Mouse (Mus musculus) stomach, embryonic 16.5 days (tissue): Measurements from ENCODE around the gene Use1. TPM values are rescaled to one million over a fixed set of nuclear protein-coding genes. Genes with fewer than 3 reads are reported as not detected.
"Not testable (repeated sequence)": the region's sequence is repeated elsewhere in the genome, so short reads cannot be mapped to it uniquely, and the experiment has no call there.

Experiments used
- ATAC-seq: fragments of 200-750 bp; cut with Nextera tagmentation; 2 replicates; pipeline ENCODE4 v1.8.0; 2017; ENCODE audit warnings: moderate number of reproducible peaks, moderate TSS enrichment; ENCODE audit not compliant: insufficient read depth, low FRiP score
- H3K27ac ChIP-seq: fragments of 300-500 bp; sonication (generic); 2 replicates; pipeline ENCODE4 v1.5.1; 2014; ENCODE audit warnings: low read length
- H3K27me3 ChIP-seq: fragments of 300-500 bp; sonication (generic); 2 replicates; pipeline ENCODE4 v1.6.1; 2014; ENCODE audit warnings: low read length, control low read depth, mixed read lengths; ENCODE audit not compliant: control insufficient read depth, insufficient read depth
- H3K36me3 ChIP-seq: fragments of 300-500 bp; sonication (generic); 2 replicates; pipeline ENCODE4 v1.6.1; 2014; ENCODE audit warnings: low read length; ENCODE audit not compliant: control insufficient read depth, insufficient read depth
- H3K4me1 ChIP-seq: fragments of 300-500 bp; sonication (generic); 2 replicates; pipeline ENCODE4 v1.6.1; 2014; ENCODE audit warnings: low read length, control low read depth, mixed read lengths; ENCODE audit not compliant: control insufficient read depth, insufficient read depth
- H3K4me2 ChIP-seq: fragments of 300-500 bp; sonication (generic); 2 replicates; pipeline ENCODE4 v1.6.1; 2014; ENCODE audit warnings: low read depth, low read length, mixed read lengths
- H3K4me3 ChIP-seq: fragments of 300-500 bp; sonication (generic); replicated peaks from 2 replicates; pipeline ENCODE4 v1.5.1; 2014; ENCODE audit warnings: mild to moderate bottlenecking, low read length
- H3K9ac ChIP-seq: fragments of 300-500 bp; sonication (generic); 2 replicates; pipeline ENCODE4 v1.6.1; 2014; ENCODE audit warnings: low read length
- H3K9me3 ChIP-seq: fragments of 300-500 bp; sonication (generic); replicated peaks from 2 replicates; pipeline ENCODE4 v1.6.1; 2016; ENCODE audit warnings: low read length, control low read depth; ENCODE audit not compliant: control insufficient read depth
- WGBS: fragments of 180-500 bp; shearing (Covaris S2); extraction: QIAGEN DNeasy Blood & Tissue Kit; methylation state at CpG from one replicate; pipeline ENCODE4 v1.1.7; 2014; 5-methylcytosine and 5-hydroxymethylcytosine counted together
- polyA plus RNA-seq: library from polyadenylated mRNA; unstranded; fragments of >200 nt; fragmentation: Nextera tagmentation; extraction: Ambion mirVana; gene quantifications from 2 replicates; pipeline ENCODE4 v1.2.1, GENCODE M21; 2015

The Use1 gene
- 90.2 and 91.5 TPM in 2 replicates for polyA plus RNA-seq

DNA sequence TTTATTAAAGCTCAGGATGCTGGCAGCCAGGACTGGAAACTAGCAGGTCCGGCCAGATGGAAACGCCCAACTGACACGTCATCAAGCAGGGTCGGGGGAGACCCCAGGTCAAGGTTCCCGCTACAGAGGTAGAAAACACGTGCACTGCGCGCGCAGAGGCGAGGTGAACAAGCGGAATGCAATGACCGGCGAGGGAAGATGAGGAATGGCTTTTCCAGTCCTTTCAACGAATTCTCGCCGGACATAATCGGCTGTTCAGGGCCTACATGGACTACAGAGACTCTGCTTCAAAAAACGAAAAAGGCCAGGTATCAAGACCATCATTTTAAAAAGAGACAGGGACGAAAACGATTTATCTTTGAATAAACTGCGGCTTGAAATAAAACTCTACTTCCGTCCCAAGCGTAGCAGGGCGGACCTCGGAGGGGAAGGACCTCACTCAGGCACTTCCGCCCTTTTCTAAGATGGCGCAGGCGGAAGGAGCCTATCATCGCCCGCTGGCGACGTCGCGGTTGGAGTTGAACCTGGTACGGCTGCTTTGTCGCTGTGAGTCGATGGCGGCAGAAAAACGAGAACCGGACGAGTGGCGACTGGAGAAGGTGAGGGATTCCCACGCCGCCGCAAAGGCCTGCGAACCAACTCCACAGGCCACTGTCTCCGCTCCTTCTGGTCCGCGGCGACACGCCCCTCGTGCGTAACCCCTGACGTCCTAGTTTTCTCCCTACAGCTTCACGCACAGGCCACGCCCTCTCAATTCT is at the start of gene Use1:
TSS of gene Use1 (plus strand) at position 78 of the 758 bp plus-strand sequence.
- H3K27ac ChIP-seq, result peak within 1 kb of the TSS; percentile 92
- H3K4me1 ChIP-seq, result peaks cover 15% of the 10 kb centered on the region
- peak; percentile 89 for ATAC-seq
- no peaks in the 10 kb centered on the region for H3K9me3 ChIP-seq
- peak within 1 kb of the TSS; percentile 83 for H3K9ac ChIP-seq
- peak within 1 kb of the TSS; percentile 78 for H3K4me2 ChIP-seq
- no peaks in the 10 kb centered on the region for H3K36me3 ChIP-seq
- peak within 1 kb of the TSS; percentile 69 for H3K4me3 ChIP-seq
- under 1% methylated on average over 56 of the region's 56 CpGs for WGBS
- no peaks in the 10 kb centered on the region for H3K27me3 ChIP-seq

DNA sequence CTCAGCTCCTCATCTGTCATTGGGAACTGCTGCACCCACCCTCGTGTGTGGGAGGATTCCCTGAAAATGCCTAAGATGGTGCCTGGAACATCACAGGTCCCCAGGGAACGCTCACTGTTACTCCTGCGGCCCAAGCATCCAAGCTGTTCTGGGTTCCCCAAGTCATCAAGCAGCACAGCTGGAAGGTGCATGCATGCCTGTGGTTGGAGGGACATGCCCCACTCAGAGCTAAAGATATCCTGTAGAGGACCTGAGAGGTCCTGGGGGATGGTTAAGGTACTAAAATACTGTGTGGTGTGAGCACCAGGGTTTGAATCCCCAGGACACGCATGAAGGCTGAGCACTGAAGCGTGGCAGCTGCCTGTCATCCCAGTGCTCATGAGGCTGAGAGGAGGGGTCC is 48.0 kb upstream of the Use1 start:
- not testable (repeated sequence) for H3K4me2 ChIP-seq, H3K27ac ChIP-seq, H3K27me3 ChIP-seq, H3K4me1 ChIP-seq, H3K9me3 ChIP-seq, H3K4me3 ChIP-seq, ATAC-seq, H3K9ac ChIP-seq
- 80% methylated on average over 5 of the region's 5 CpGs for WGBS
- H3K36me3 ChIP-seq, result peaks cover 18% of the 10 kb centered on the region

GRCm38 (mm10) chr8:71319760-71320159 is 46.9 kb upstream of the Use1 start:
- H3K4me3 ChIP-seq, H3K9ac ChIP-seq, H3K27me3 ChIP-seq, H3K27ac ChIP-seq, H3K4me2 ChIP-seq, ATAC-seq, H3K4me1 ChIP-seq, H3K9me3 ChIP-seq: not testable (repeated sequence)
- WGBS, result 88% methylated on average over 2 of the region's 2 CpGs
- H3K36me3 ChIP-seq, result peaks cover 18% of the 10 kb centered on the region

DNA sequence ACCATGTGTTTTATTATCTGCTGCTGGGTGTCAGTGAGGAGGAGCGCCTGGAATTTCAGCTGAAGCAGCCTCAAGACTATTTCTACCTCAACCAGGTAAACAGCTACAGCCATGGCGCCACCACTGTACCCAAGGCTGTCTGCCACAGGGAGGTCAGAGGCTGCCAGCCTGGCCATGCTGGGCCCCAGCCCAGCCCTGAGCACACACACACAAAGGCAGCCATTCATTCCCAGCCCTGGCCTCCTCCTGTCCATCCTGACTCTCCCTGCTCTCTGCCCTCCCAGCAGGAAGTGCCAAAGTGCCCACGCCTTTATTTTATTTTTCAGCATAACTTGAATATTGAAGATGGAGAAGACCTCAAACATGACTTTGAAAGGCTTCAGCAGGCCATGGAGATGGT is 43.7 kb upstream of the Use1 start:
- 83% methylated on average over 3 of the region's 3 CpGs for WGBS
- H3K4me1 ChIP-seq, result no peaks in the 10 kb centered on the region
- no peaks in the 10 kb centered on the region for H3K9me3 ChIP-seq
- no peaks in the 10 kb centered on the region for H3K27me3 ChIP-seq
- H3K4me2 ChIP-seq, result no peak overlapping the region
- H3K36me3 ChIP-seq, result peaks cover 15% of the 10 kb centered on the region; the same call in 1 of the 2 replicates
- H3K27ac ChIP-seq, result no peak overlapping the region
- no peak overlapping the region for H3K9ac ChIP-seq
- ATAC-seq, result no peak
- no peak overlapping the region for H3K4me3 ChIP-seq

- Histone ChIP-seq H3K4me2 (no peak overlapping the region), H3K9ac (no peak overlapping the region), H3K27ac (no peak overlapping the region), H3K27me3 (no peaks in the 10 kb centered on the region), H3K4me3 (no peak overlapping the region), H3K36me3 (peaks cover 13% of the 10 kb centered on the region; the same call in 1 of the 2 replicates), H3K9me3 (no peaks in the 10 kb centered on the region), H3K4me1 (no peaks in the 10 kb centered on the region)
- 85% methylated on average over 1 of the region's 1 CpGs for WGBS
- no peak for ATAC-seq
Measured at GRCm38 (mm10) chr8:71324848-71325247, 41.8 kb upstream of the Use1 start.

DNA sequence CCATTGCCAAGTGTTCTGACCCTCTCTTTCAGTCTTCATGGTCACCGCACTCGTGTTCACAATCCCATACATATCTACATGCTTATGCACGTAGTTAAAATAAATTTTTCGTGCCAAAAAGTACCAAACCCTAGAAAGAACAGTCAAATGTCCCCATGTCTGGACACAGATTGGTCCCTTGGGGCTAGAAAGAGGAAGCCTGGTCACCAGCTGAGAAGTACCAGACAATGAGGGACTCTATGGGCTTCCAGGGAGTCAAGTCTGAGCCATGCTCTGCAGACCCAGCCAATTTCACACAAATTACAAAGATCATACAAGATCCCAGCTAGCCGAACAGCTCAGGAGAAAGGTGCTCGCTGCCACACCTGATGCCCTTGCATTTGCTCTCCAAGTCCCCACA is 28.8 kb upstream of the Use1 start:
- H3K36me3 ChIP-seq, H3K4me2 ChIP-seq, H3K4me1 ChIP-seq, H3K4me3 ChIP-seq, ATAC-seq, H3K27me3 ChIP-seq, H3K9me3 ChIP-seq, H3K27ac ChIP-seq, H3K9ac ChIP-seq: not testable (repeated sequence)
- WGBS, result 93% methylated on average over 6 of the region's 6 CpGs

GRCm38 (mm10) chr8:71340625-71341024 is 26.0 kb upstream of the Use1 start:
- no peak overlapping the region for H3K27ac ChIP-seq
- no peaks in the 10 kb centered on the region for H3K27me3 ChIP-seq
- 71% methylated on average over 5 of the region's 5 CpGs for WGBS
- H3K4me3 ChIP-seq, result no peak overlapping the region
- H3K36me3 ChIP-seq, result 0 out of 2 replicates have a peak, but pooled peaks cover 15% of the 10 kb centered on the region
- no peaks in the 10 kb centered on the region for H3K9me3 ChIP-seq
- no peak for ATAC-seq
- no peak overlapping the region for H3K4me2 ChIP-seq
- no peaks in the 10 kb centered on the region for H3K4me1 ChIP-seq
- H3K9ac ChIP-seq, result no peak overlapping the region

DNA sequence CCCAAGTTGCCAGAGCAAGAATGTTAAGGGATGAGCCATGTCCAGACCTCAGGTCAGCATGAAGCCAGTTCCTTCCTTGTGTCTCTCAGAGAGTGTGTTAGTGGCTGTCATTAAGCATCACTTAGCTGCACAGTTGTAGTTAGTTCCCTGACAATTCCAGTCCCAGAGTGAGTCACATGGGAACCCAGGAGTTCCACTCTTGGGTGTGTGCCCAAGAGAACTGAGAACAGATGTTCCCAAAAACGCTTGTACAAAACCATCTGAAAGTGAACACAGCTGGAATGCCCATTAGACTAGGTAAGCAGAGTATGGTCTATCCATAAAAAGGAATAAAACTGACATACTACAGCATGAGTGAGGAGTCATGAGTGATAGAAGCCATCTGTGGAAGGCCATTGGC is 20.1 kb upstream of the Use1 start:
- Histone ChIP-seq H3K4me2 (no peak overlapping the region), H3K27me3 (no peaks in the 10 kb centered on the region), H3K27ac (no peak overlapping the region), H3K9ac (no peak overlapping the region), H3K9me3 (no peaks in the 10 kb centered on the region), H3K36me3 (peaks cover 32% of the 10 kb centered on the region), H3K4me3 (no peak overlapping the region), H3K4me1 (no peaks in the 10 kb centered on the region)
- 74% methylated on average over 1 of the region's 1 CpGs for WGBS
- ATAC-seq, result no peak

GRCm38 (mm10) chr8:71351117-71351516 is 15.5 kb upstream of the Use1 start:
- no peak for ATAC-seq
- no peak overlapping the region for H3K4me2 ChIP-seq
- H3K27ac ChIP-seq, result no peak overlapping the region
- H3K27me3 ChIP-seq, result no peaks in the 10 kb centered on the region
- no peaks in the 10 kb centered on the region for H3K4me1 ChIP-seq
- H3K4me3 ChIP-seq, result no peak overlapping the region
- no peak overlapping the region for H3K9ac ChIP-seq
- 59% methylated on average over 3 of the region's 3 CpGs for WGBS
- H3K36me3 ChIP-seq, result peaks cover 26% of the 10 kb centered on the region
- no peaks in the 10 kb centered on the region for H3K9me3 ChIP-seq
